Mouse (Mus musculus): ENCODE measurements around the gene Tbc1d25. TPM values are rescaled to one million over a fixed set of nuclear protein-coding genes. Genes with fewer than 3 reads are reported as not detected.

The Tbc1d25 gene
- 15.6 TPM for polyA plus RNA-seq (2017; shearing (Covaris generic))

GRCm38 (mm10) chrX:8175504-8176385, at the start of gene Tbc1d25:
Gene Tbc1d25, minus strand, starts transcription at chrX:8176181.

GRCm38 (mm10) chrX:8206015-8206693, 30.2 kb upstream of the Tbc1d25 start, which contains the start of gene Porcn:
Gene Porcn, minus strand, starts transcription at chrX:8206525.

GRCm38 (mm10) chrX:8193419-8193723, 17.4 kb upstream of the Tbc1d25 start, which contains the start of gene Ebp:
Gene Ebp, minus strand, starts transcription at chrX:8193512.

GRCm38 (mm10) chrX:8145153-8145991, 30.6 kb downstream of the Tbc1d25 start, which contains the start of gene Rbm3:
Gene Rbm3, minus strand, starts transcription at chrX:8145880.

GRCm38 (mm10) chrX:8132017-8132976, 43.7 kb downstream of the Tbc1d25 start, which contains the start of gene Wdr13:
Gene Wdr13, minus strand, starts transcription at chrX:8132892.

Other genes starting within 250 kb of the Tbc1d25 start
- gene Eras, start 247.6 kb downstream of the Tbc1d25 start, polyA plus RNA-seq (2017; shearing (Covaris generic)): not detected
- gene Hdac6, start 228.3 kb downstream of the Tbc1d25 start, polyA plus RNA-seq (2017; shearing (Covaris generic)): 21.6 TPM
- gene Gata1, start 198.1 kb downstream of the Tbc1d25 start, polyA plus RNA-seq (2017; shearing (Covaris generic)): 41.6 TPM
- not detected for gene Glod5, start 157.7 kb downstream of the Tbc1d25 start, polyA plus RNA-seq (2017; shearing (Covaris generic))
- gene Suv39h1, start 101.4 kb downstream of the Tbc1d25 start, polyA plus RNA-seq (2017; shearing (Covaris generic)): 27.3 TPM
- gene Was, start 85.7 kb downstream of the Tbc1d25 start, polyA plus RNA-seq (2017; shearing (Covaris generic)): 92.8 TPM
- gene Wdr13, start 43.3 kb downstream of the Tbc1d25 start, polyA plus RNA-seq (2017; shearing (Covaris generic)): 33.2 TPM
- 443 TPM for gene Rbm3, start 30.3 kb downstream of the Tbc1d25 start, polyA plus RNA-seq (2017; shearing (Covaris generic))
- gene Ebp, start 17.3 kb upstream of the Tbc1d25 start, polyA plus RNA-seq (2017; shearing (Covaris generic)): 187 TPM
- not detected for gene Porcn, start 30.3 kb upstream of the Tbc1d25 start, polyA plus RNA-seq (2017; shearing (Covaris generic))
- gene Ftsj1, start 76.2 kb upstream of the Tbc1d25 start, polyA plus RNA-seq (2017; shearing (Covaris generic)): 24.7 TPM
- gene Slc38a5, start 95.0 kb upstream of the Tbc1d25 start, polyA plus RNA-seq (2017; shearing (Covaris generic)): 0.64 TPM
- gene Ssxb10, start 151.2 kb upstream of the Tbc1d25 start, polyA plus RNA-seq (2017; shearing (Covaris generic)): not detected
- gene Ssxb9, start 190.8 kb upstream of the Tbc1d25 start, polyA plus RNA-seq (2017; shearing (Covaris generic)): not detected
- gene Ssxb1, start 237.1 kb upstream of the Tbc1d25 start, polyA plus RNA-seq (2017; shearing (Covaris generic)): not detected